Mouse (Mus musculus) thymus, adult 2 months (tissue): ENCODE measurements around the gene Lrp1. TPM values are rescaled to one million over a fixed set of nuclear protein-coding genes. Genes with fewer than 3 reads are reported as not detected.

Source experiments
- DNase-seq: peaks from one replicate; pipeline ENCODE4 v3.0.0; 2021
- H3K27ac ChIP-seq: fragments of 200-500 bp; 2 replicates; pipeline ENCODE4 v1.5.1; 2012; ENCODE audit warnings: low read length, control low read depth; ENCODE audit not compliant: control insufficient read depth, insufficient read depth
- H3K27me3 ChIP-seq: fragments of 200-500 bp; 2 replicates; pipeline ENCODE4 v1.6.1; 2012; ENCODE audit warnings: mild to moderate bottlenecking, low read length, moderate library complexity, mixed read lengths; ENCODE audit not compliant: control insufficient read depth, insufficient read depth
- H3K36me3 ChIP-seq: fragments of 200-500 bp; 2 replicates; pipeline ENCODE4 v1.6.1; 2012; ENCODE audit warnings: mild to moderate bottlenecking, low read length, moderate library complexity; ENCODE audit not compliant: control insufficient read depth, insufficient read depth
- H3K4me1 ChIP-seq: fragments of 200-500 bp; replicated peaks from 2 replicates; pipeline ENCODE4 v1.6.1; 2012; ENCODE audit warnings: low read length; ENCODE audit not compliant: control insufficient read depth, insufficient read depth
- H3K4me3 ChIP-seq: fragments of 200-500 bp; 2 replicates; pipeline ENCODE4 v1.5.1; 2012; ENCODE audit warnings: mild to moderate bottlenecking, low read length, control low read depth, moderate library complexity; ENCODE audit not compliant: control insufficient read depth, insufficient read depth
- CTCF ChIP-seq: fragments of 200-500 bp; IDR thresholded peaks from 2 replicates; pipeline ENCODE4 v1.5.1; 2012; ENCODE audit warnings: mild to moderate bottlenecking, control low read depth, low read length, moderate library complexity, borderline replicate concordance; ENCODE audit not compliant: control insufficient read depth, poor library complexity, insufficient read depth; ENCODE audit errors: extremely low read depth
- POLR2A ChIP-seq: fragments of 200-500 bp; IDR thresholded peaks from 2 replicates; pipeline ENCODE4 v1.6.1; 2012; ENCODE audit warnings: mild to moderate bottlenecking, low read length, control low read depth, moderate library complexity; ENCODE audit not compliant: control insufficient read depth, poor library complexity, insufficient read depth; ENCODE audit errors: extremely low read depth
- WGBS: fragments of 180-500 bp; shearing (Covaris S2); methylation state at CpG from one replicate; pipeline ENCODE4 v1.1.7; 2018; 5-methylcytosine and 5-hydroxymethylcytosine counted together
- polyA plus RNA-seq: library from polyadenylated mRNA; depleted of rRNA; stranded (reverse); fragments of >200 nt; gene quantifications from 2 replicates; pipeline ENCODE4 v1.2.3, GENCODE M21; 2012

Lrp1 gene
- polyA plus RNA-seq, 1 experiment: 35.3 TPM

GRCm38 (mm10) chr10:127640421-127640820 is 19.5 kb upstream of the Lrp1 start:
- no peak for DNase-seq
- Histone ChIP-seq H3K4me1 (peaks cover 15% of the 10 kb centered on the region), H3K36me3 (no peaks in the 10 kb centered on the region), H3K27me3 (no peaks in the 10 kb centered on the region), H3K4me3 (no peak overlapping the region), H3K27ac (no peak overlapping the region)
- 68% methylated on average over 5 of the region's 5 CpGs for WGBS
- TF ChIP-seq CTCF (no peak), POLR2A (no peak)

- Histone ChIP-seq H3K36me3 (no peaks in the 10 kb centered on the region), H3K4me3 (no peak overlapping the region), H3K4me1 (no peaks in the 10 kb centered on the region), H3K27me3 (no peaks in the 10 kb centered on the region), H3K27ac (no peak overlapping the region)
- 88% methylated on average over 7 of the region's 7 CpGs for WGBS
- TF ChIP-seq CTCF: no peak
- TF ChIP-seq POLR2A: no peak
- DNase-seq: no peak
Observed at GRCm38 (mm10) chr10:127632668-127633271, 11.8 kb upstream of the Lrp1 start.

- Histone ChIP-seq H3K36me3 (no peaks in the 10 kb centered on the region), H3K4me1 (no peaks in the 10 kb centered on the region), H3K27me3 (no peaks in the 10 kb centered on the region), H3K27ac (no peak overlapping the region), H3K4me3 (no peak overlapping the region)
- WGBS: 43% methylated on average over 10 of the region's 10 CpGs
- DNase-seq: no peak
- TF ChIP-seq POLR2A (no peak), CTCF (no peak)
Observed at GRCm38 (mm10) chr10:127631261-127632214, 10.6 kb upstream of the Lrp1 start.

DNA sequence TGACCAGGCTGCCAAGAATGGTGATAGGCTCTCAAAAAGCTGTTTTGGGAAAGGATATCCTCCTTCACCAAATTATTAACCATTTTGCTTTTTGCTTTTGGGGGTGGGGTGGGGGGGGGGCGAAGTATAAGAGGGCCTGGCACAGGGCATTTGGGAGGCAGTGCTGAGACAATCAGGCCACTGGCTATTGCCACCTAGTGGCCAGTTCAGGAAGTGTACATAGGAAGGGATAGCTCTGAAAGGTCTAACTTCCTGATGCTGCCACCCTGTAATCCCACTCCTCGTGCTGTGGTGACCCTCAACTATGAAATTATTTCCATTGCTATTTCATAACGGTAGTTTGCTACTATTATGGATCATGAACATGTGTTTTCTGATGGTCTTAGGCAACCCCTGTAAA is 5.5 kb upstream of the Lrp1 start:
- DNase-seq: peak; percentile 44

GRCm38 (mm10) chr10:127623439-127624216 is 2.7 kb upstream of the Lrp1 start:
- Histone ChIP-seq H3K27me3 (no peaks in the 10 kb centered on the region), H3K4me3 (no peak overlapping the region), H3K36me3 (no peaks in the 10 kb centered on the region), H3K4me1 (peaks cover 12% of the 10 kb centered on the region), H3K27ac (no peak overlapping the region)
- no peak for TF ChIP-seq POLR2A
- DNase-seq: no peak
- WGBS: 95% methylated on average over 6 of the region's 6 CpGs

More for the DNA sequence above, 5.5 kb upstream of the Lrp1 start:
- peaks cover 8% of the 10 kb centered on the region for H3K4me1 ChIP-seq
- TF ChIP-seq POLR2A (no peak), CTCF (no peak)
- WGBS: 89% methylated on average over 3 of the region's 3 CpGs
- no peak overlapping the region for H3K4me3 ChIP-seq
- H3K27me3 ChIP-seq: no peaks in the 10 kb centered on the region
- H3K27ac ChIP-seq: no peak overlapping the region
- no peaks in the 10 kb centered on the region for H3K36me3 ChIP-seq

GRCm38 (mm10) chr10:127622661-127623060 is 1.7 kb upstream of the Lrp1 start:
- Histone ChIP-seq H3K4me1 (peaks cover 12% of the 10 kb centered on the region), H3K4me3 (no peak overlapping the region), H3K27ac (no peak overlapping the region), H3K36me3 (no peaks in the 10 kb centered on the region), H3K27me3 (no peaks in the 10 kb centered on the region)
- TF ChIP-seq CTCF (no peak), POLR2A (no peak)
- no peak for DNase-seq
- 82% methylated on average over 4 of the region's 4 CpGs for WGBS
